Mouse (Mus musculus): ENCODE results near the gene Col5a3. TPM values are rescaled to one million over a fixed set of nuclear protein-coding genes. Genes with fewer than 3 reads are reported as not detected.

Gene Col5a3
- polyA plus RNA-seq, 1 experiment from 2014 or later: 1.2 TPM

- no peaks in the 10 kb centered on the region for H3K27me3 ChIP-seq
- no peak overlapping the region for H3K4me2 ChIP-seq
- no peak overlapping the region for H3K9ac ChIP-seq
- H3K27ac ChIP-seq (replicated peaks): no peak overlapping the region
- no peaks in the 10 kb centered on the region for H3K9me3 ChIP-seq
- H3K4me3 ChIP-seq: no peak overlapping the region
- no peaks in the 10 kb centered on the region for H3K36me3 ChIP-seq
- 90% methylated on average over 2 of the region's 2 CpGs for WGBS
- H3K4me1 ChIP-seq (replicated peaks): peaks cover 3% of the 10 kb centered on the region
- ATAC-seq (ENCODE audit: low FRiP score, low read depth): no peak
Measured at GRCm38 (mm10) chr9:20758243-20758642, 56.6 kb downstream of the Col5a3 start.

GRCm38 (mm10) chr9:20757087-20757955 lies 57.5 kb downstream of the Col5a3 start:
- 65% methylated on average over 6 of the region's 6 CpGs for whole genome bisulfite sequencing
- no peaks in the 10 kb centered on the region for H3K9me3 ChIP-seq
- H3K4me3 ChIP-seq: no peak overlapping the region
- peaks cover 2% of the 10 kb centered on the region for H3K4me1 ChIP-seq (replicated peaks)
- no peaks in the 10 kb centered on the region for H3K36me3 ChIP-seq
- no peak for ATAC-seq (ENCODE audit: low FRiP score, low read depth)
- H3K27ac ChIP-seq (replicated peaks): no peak overlapping the region
- H3K9ac ChIP-seq: no peak overlapping the region
- no peaks in the 10 kb centered on the region for H3K27me3 ChIP-seq
- H3K4me2 ChIP-seq: no peak overlapping the region

GRCm38 (mm10) chr9:20756081-20756700 lies 58.7 kb downstream of the Col5a3 start:
- H3K4me3 ChIP-seq: no peak overlapping the region
- H3K4me2 ChIP-seq: no peak overlapping the region
- H3K27me3 ChIP-seq: no peaks in the 10 kb centered on the region

GRCm38 (mm10) chr9:20754335-20754734 lies 60.5 kb downstream of the Col5a3 start:
- WGBS: 88% methylated on average over 2 of the region's 2 CpGs
- Histone ChIP-seq H3K4me2 (no peak overlapping the region), H3K4me3 (no peak overlapping the region)

More at GRCm38 (mm10) chr9:20756081-20756700, 58.7 kb downstream of the Col5a3 start:
- ATAC-seq (ENCODE audit: low FRiP score, low read depth): no peak
- Histone ChIP-seq H3K4me1 (replicated peaks) (no peaks in the 10 kb centered on the region), H3K9me3 (no peaks in the 10 kb centered on the region), H3K9ac (no peak overlapping the region), H3K36me3 (no peaks in the 10 kb centered on the region), H3K27ac (replicated peaks) (no peak overlapping the region)
- WGBS: 89% methylated on average over 4 of the region's 4 CpGs

GRCm38 (mm10) chr9:20751477-20752029 lies 63.3 kb downstream of the Col5a3 start:
- no peak overlapping the region for H3K4me2 ChIP-seq
- no peaks in the 10 kb centered on the region for H3K9me3 ChIP-seq
- no peak overlapping the region for H3K9ac ChIP-seq
- peaks cover 3% of the 10 kb centered on the region for H3K4me1 ChIP-seq (replicated peaks)
- no peaks in the 10 kb centered on the region for H3K36me3 ChIP-seq
- H3K27me3 ChIP-seq: no peaks in the 10 kb centered on the region
- H3K4me3 ChIP-seq: no peak overlapping the region
- WGBS: 69% methylated on average over 6 of the region's 6 CpGs
- peak; percentile 61; the same call in 1 of the 2 replicates for ATAC-seq (ENCODE audit: low FRiP score, low read depth)
- H3K27ac ChIP-seq (replicated peaks): no peak overlapping the region

More at GRCm38 (mm10) chr9:20754335-20754734, 60.5 kb downstream of the Col5a3 start:
- Histone ChIP-seq H3K4me1 (replicated peaks) (no peaks in the 10 kb centered on the region), H3K27ac (replicated peaks) (no peak overlapping the region), H3K9ac (no peak overlapping the region), H3K9me3 (no peaks in the 10 kb centered on the region), H3K27me3 (no peaks in the 10 kb centered on the region), H3K36me3 (no peaks in the 10 kb centered on the region)
- ATAC-seq (ENCODE audit: low FRiP score, low read depth): no peak

- ATAC-seq (ENCODE audit: low FRiP score, low read depth): no peak
- Histone ChIP-seq H3K4me1 (replicated peaks) (peaks cover 19% of the 10 kb centered on the region), H3K27ac (replicated peaks) (no peak overlapping the region), H3K9ac (no peak overlapping the region), H3K36me3 (no peaks in the 10 kb centered on the region), H3K9me3 (no peaks in the 10 kb centered on the region), H3K4me3 (no peak overlapping the region), H3K4me2 (no peak overlapping the region), H3K27me3 (no peaks in the 10 kb centered on the region)
- WGBS: 86% methylated on average over 5 of the region's 5 CpGs
Measured at GRCm38 (mm10) chr9:20749213-20749612, 65.7 kb downstream of the Col5a3 start.

GRCm38 (mm10) chr9:20748540-20748939 lies 66.3 kb downstream of the Col5a3 start:
- H3K27me3 ChIP-seq: no peaks in the 10 kb centered on the region
- no peak for ATAC-seq (ENCODE audit: low FRiP score, low read depth)
- H3K4me3 ChIP-seq: no peak overlapping the region
- H3K9ac ChIP-seq: no peak overlapping the region
- no peaks in the 10 kb centered on the region for H3K9me3 ChIP-seq
- no peak overlapping the region for H3K4me2 ChIP-seq
- 84% methylated on average over 3 of the region's 3 CpGs for WGBS
- no peak overlapping the region for H3K27ac ChIP-seq (replicated peaks)
- H3K36me3 ChIP-seq: no peaks in the 10 kb centered on the region
- peaks cover 26% of the 10 kb centered on the region for H3K4me1 ChIP-seq (replicated peaks)

- WGBS: 10% methylated on average over 3 of the region's 3 CpGs
- ATAC-seq (ENCODE audit: low FRiP score, low read depth): no peak
- H3K27ac ChIP-seq (replicated peaks): no peak overlapping the region
Measured at GRCm38 (mm10) chr9:20747682-20748081, 67.2 kb downstream of the Col5a3 start.

GRCm38 (mm10) chr9:20746017-20746660 lies 68.7 kb downstream of the Col5a3 start, which contains the start of gene Olfm2:
Gene Olfm2, minus strand, starts transcription at chr9:20746349.
- Histone ChIP-seq H3K27ac (replicated peaks) (peak within 1 kb of the TSS; percentile 67), H3K4me2 (peak within 1 kb of the TSS; percentile 65), H3K27me3 (no peaks in the 10 kb centered on the region), H3K36me3 (no peaks in the 10 kb centered on the region), H3K9me3 (no peaks in the 10 kb centered on the region), H3K9ac (peak within 1 kb of the TSS; percentile 87), H3K4me3 (peak within 1 kb of the TSS; percentile 69), H3K4me1 (replicated peaks) (peaks cover 28% of the 10 kb centered on the region)
- peak; percentile 57 for ATAC-seq (ENCODE audit: low FRiP score, low read depth)
- 1% methylated on average over 22 of the region's 50 CpGs for WGBS

More at GRCm38 (mm10) chr9:20747682-20748081, 67.2 kb downstream of the Col5a3 start:
- no peak overlapping the region for H3K4me2 ChIP-seq
- H3K4me1 ChIP-seq (replicated peaks): peaks cover 28% of the 10 kb centered on the region
- no peaks in the 10 kb centered on the region for H3K36me3 ChIP-seq
- H3K4me3 ChIP-seq: no peak overlapping the region
- no peaks in the 10 kb centered on the region for H3K9me3 ChIP-seq
- no peak overlapping the region for H3K9ac ChIP-seq
- no peaks in the 10 kb centered on the region for H3K27me3 ChIP-seq

GRCm38 (mm10) chr9:20745129-20745966 lies 69.5 kb downstream of the Col5a3 start:
- Histone ChIP-seq H3K27me3 (no peaks in the 10 kb centered on the region), H3K4me2 (peak overlapping the region; percentile 65), H3K9me3 (no peaks in the 10 kb centered on the region), H3K36me3 (no peaks in the 10 kb centered on the region), H3K27ac (replicated peaks) (peak overlapping the region; percentile 67), H3K4me3 (peak overlapping the region; percentile 69), H3K4me1 (replicated peaks) (peaks cover 28% of the 10 kb centered on the region), H3K9ac (peak overlapping the region; percentile 87)
- 7% methylated on average over 17 of the region's 17 CpGs for WGBS
- peak; percentile 46 for ATAC-seq (ENCODE audit: low FRiP score, low read depth)

All from hindbrain, embryonic 15.5 days (tissue).